Mouse (Mus musculus) kidney, embryonic 14.5 days (tissue): Measurements from ENCODE around the gene Wdr83. TPM values are rescaled to one million over a fixed set of nuclear protein-coding genes. Genes with fewer than 3 reads are reported as not detected.
A peak's percentile ranks its signal among the peaks of the same experiment; 100 is the strongest.

Source experiments
- ATAC-seq: fragments of 200-750 bp; cut with Nextera tagmentation; 2 replicates; pipeline ENCODE4 v1.8.0; 2017; ENCODE audit warnings: moderate number of reproducible peaks, mild to moderate bottlenecking, moderate TSS enrichment, moderate library complexity; ENCODE audit not compliant: low FRiP score, low TSS enrichment
- H3K27ac ChIP-seq: fragments of 300-500 bp; sonication (generic); 2 replicates; pipeline ENCODE4 v1.5.1; 2014; ENCODE audit warnings: low read depth, mild to moderate bottlenecking, low read length, moderate library complexity, mixed read lengths
- H3K27me3 ChIP-seq: fragments of 300-500 bp; sonication (generic); 2 replicates; pipeline ENCODE4 v1.6.1; 2014; ENCODE audit warnings: mild to moderate bottlenecking, low read length; ENCODE audit not compliant: control insufficient read depth, insufficient read depth
- H3K36me3 ChIP-seq: fragments of 300-500 bp; sonication (generic); 2 replicates; pipeline ENCODE4 v1.6.1; 2014; ENCODE audit warnings: low read length, mixed read lengths; ENCODE audit not compliant: control insufficient read depth, insufficient read depth
- H3K4me1 ChIP-seq: fragments of 300-500 bp; sonication (generic); 2 replicates; pipeline ENCODE4 v1.6.1; 2014; ENCODE audit warnings: low read length, mixed read lengths; ENCODE audit not compliant: control insufficient read depth, insufficient read depth
- H3K4me2 ChIP-seq: fragments of 300-500 bp; sonication (generic); replicated peaks from 2 replicates; pipeline ENCODE4 v1.6.1; 2014; ENCODE audit warnings: low read depth, mild to moderate bottlenecking, low read length
- H3K4me3 ChIP-seq: fragments of 300-500 bp; sonication (generic); 2 replicates; pipeline ENCODE4 v1.5.1; 2014; ENCODE audit warnings: mild to moderate bottlenecking, low read length
- H3K9ac ChIP-seq: fragments of 300-500 bp; sonication (generic); 2 replicates; pipeline ENCODE4 v1.6.1; 2014; ENCODE audit warnings: low read depth, mild to moderate bottlenecking, low read length, moderate library complexity
- H3K9me3 ChIP-seq: fragments of 300-500 bp; sonication (generic); 2 replicates; pipeline ENCODE4 v1.6.1; 2016; ENCODE audit warnings: low read length; ENCODE audit not compliant: control insufficient read depth
- WGBS: fragments of 180-500 bp; shearing (Covaris S2); extraction: QIAGEN DNeasy Blood & Tissue Kit; methylation state at CpG from one replicate; pipeline ENCODE4 v1.1.7; 2014; 5-methylcytosine and 5-hydroxymethylcytosine counted together
- polyA plus RNA-seq: library from polyadenylated mRNA; unstranded; fragments of >200 nt; fragmentation: Nextera tagmentation; extraction: Ambion mirVana; gene quantifications from 2 replicates; pipeline ENCODE4 v1.2.1, GENCODE M21; 2014

The Wdr83 gene
- polyA plus RNA-seq, 1 experiment from 2014 or later = 44.9 TPM

DNA sequence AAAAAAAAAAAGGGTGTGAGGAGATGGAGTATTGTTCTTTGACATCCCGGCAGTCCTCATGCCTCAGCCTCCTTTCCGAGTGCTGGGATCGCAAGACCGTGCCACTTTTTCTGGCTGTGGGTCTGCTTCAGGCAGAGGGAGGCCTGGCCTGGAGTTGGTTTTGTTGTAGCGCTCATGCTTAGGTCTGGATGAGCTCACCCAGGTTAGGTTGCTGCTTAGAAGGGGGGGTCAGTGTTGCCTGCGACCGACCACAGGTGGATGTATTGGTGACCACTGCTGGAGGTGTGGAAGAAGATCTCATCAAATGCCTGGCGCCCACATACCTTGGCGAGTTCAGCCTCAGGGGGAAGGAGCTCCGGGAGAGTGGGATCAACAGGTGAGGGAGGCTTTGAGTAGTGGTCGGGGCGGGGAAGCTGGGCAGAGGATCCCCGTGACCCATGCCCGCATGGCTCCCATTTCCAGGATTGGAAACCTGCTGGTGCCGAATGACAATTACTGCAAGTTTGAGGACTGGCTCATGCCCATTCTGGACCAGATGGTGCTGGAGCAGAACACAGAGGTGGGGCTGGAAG lies 8.0 kb downstream of the Wdr83 start:
- peaks cover 39% of the 10 kb centered on the region for H3K36me3 ChIP-seq
- WGBS = 90% methylated on average over 15 of the region's 15 CpGs

DNA sequence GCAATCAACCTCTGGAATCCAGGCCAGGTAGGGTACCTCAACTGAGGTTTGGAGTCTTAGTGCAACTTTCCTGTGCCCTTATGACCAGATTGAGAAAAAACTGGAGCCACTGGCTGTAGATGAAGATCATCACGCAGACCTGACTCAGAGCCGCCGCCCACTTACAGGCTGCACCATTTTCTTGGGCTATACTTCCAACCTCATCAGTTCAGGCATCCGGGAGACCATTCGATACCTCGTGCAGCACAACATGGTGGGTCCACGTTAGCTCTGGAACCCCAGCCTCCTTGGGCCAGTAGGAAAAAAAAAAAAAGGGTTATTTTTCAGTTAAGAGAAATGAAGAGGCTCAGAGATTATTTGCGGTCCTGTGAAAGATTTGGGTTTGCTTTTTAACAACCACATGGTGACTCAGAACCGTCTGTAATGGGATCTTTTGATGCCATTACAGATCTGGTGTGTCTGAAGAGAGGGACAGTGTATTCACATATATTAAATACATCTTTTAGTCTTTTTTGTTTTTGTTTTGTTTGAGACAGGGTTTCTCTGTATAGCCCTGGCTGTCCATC lies 8.7 kb downstream of the Wdr83 start:
- WGBS = 38% methylated on average over 9 of the region's 9 CpGs
- Histone ChIP-seq H3K27ac (peak overlapping the region; percentile 98; the same call in 1 of the 2 replicates), H3K27me3 (no peaks in the 10 kb centered on the region), H3K4me2 (peak overlapping the region; percentile 65), H3K9ac (peak overlapping the region; percentile 94), H3K4me3 (peak overlapping the region; percentile 93), H3K4me1 (no peaks in the 10 kb centered on the region; the same call in none of the 2 replicates), H3K9me3 (no peaks in the 10 kb centered on the region), H3K36me3 (peaks cover 34% of the 10 kb centered on the region)
- no peak for ATAC-seq

More for the DNA sequence above, 8.0 kb downstream of the Wdr83 start:
- no peak overlapping the region for H3K4me3 ChIP-seq
- no peaks in the 10 kb centered on the region for H3K9me3 ChIP-seq
- no peaks in the 10 kb centered on the region for H3K27me3 ChIP-seq
- no peak overlapping the region for H3K27ac ChIP-seq
- ATAC-seq = no peak
- H3K4me2 ChIP-seq = 0 out of 2 replicates have a peak overlapping the region, but pooled peaks have one; percentile 65
- no peak overlapping the region for H3K9ac ChIP-seq
- no peaks in the 10 kb centered on the region; the same call in none of the 2 replicates for H3K4me1 ChIP-seq

DNA sequence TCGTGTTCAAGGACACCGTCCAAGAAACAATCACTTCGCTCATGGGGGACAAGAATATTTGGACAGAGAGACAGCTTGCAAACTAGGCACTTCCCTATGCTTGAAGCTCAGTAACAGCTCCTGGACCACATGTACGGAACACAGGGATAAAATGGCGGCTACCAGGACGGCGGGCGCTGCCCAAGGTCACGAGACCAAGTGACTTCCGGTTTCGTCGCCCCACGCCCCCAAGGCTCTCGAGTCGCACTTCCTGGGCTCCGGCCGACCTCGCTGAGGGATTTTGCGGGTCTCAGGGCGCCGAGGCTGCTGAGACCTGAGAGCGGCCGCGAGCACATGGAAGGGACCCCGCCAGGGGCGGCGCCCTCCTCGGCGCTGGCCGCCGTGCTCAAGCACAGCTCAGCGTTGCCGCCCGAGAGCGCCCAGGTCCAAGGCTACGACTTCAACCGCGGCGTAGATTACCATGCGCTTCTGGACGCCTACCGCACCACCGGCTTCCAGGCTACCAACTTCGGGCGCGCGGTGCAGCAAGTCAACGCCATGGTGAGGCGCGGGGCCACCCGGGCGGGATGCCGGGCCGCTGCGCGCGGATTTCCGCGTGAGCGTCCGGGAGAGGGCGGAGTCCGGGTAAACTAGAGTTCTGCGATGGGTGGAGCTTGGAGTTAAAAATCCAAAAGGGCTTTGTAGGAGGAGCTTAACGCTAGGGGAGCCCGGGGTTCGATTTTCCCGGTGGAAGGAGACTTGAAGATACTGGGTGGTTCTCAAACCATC lies 9.4 kb downstream of the Wdr83 start, which contains the start of gene Dhps:
TSS of gene Dhps (plus strand) at position 244 of the 768 bp plus-strand sequence.
- peak within 1 kb of the TSS; percentile 98 for H3K27ac ChIP-seq
- no peaks in the 10 kb centered on the region; the same call in none of the 2 replicates for H3K4me1 ChIP-seq
- WGBS = under 1% methylated on average over 67 of the region's 68 CpGs
- H3K4me3 ChIP-seq = peak within 1 kb of the TSS; percentile 93
- H3K4me2 ChIP-seq = peak within 1 kb of the TSS; percentile 65
- no peaks in the 10 kb centered on the region for H3K9me3 ChIP-seq
- H3K9ac ChIP-seq = peak within 1 kb of the TSS; percentile 94
- ATAC-seq = peak; percentile 89
- H3K27me3 ChIP-seq = no peaks in the 10 kb centered on the region
- H3K36me3 ChIP-seq = peaks cover 32% of the 10 kb centered on the region

DNA sequence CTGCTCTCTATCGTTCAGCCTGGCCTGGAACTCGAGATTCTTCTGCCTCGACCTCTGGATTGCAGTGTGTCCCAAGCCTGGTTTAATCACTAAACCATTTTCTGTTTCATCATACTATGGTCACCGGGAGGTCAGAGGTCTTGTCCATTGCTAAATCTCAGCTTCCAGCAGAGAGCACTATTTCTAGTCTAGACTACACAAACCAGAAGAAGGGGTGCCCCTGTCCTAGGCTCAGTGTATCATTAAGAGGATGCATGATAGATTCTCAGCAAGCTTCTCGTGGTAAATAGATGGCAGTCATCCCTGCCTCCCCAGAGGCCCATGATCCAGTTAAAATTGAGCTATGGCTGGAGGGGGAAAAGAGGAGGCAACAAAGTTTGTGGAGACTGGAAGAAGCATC lies 10.1 kb downstream of the Wdr83 start:
- Histone ChIP-seq H3K4me1 (no peaks in the 10 kb centered on the region; the same call in none of the 2 replicates), H3K9me3 (no peaks in the 10 kb centered on the region), H3K4me2 (peak overlapping the region; percentile 65), H3K9ac (peak overlapping the region; percentile 94; the same call in 1 of the 2 replicates), H3K27ac (peak overlapping the region; percentile 98), H3K27me3 (no peaks in the 10 kb centered on the region), H3K36me3 (peaks cover 30% of the 10 kb centered on the region), H3K4me3 (peak overlapping the region; percentile 93)
- 75% methylated on average over 5 of the region's 5 CpGs for WGBS
- no peak for ATAC-seq

DNA sequence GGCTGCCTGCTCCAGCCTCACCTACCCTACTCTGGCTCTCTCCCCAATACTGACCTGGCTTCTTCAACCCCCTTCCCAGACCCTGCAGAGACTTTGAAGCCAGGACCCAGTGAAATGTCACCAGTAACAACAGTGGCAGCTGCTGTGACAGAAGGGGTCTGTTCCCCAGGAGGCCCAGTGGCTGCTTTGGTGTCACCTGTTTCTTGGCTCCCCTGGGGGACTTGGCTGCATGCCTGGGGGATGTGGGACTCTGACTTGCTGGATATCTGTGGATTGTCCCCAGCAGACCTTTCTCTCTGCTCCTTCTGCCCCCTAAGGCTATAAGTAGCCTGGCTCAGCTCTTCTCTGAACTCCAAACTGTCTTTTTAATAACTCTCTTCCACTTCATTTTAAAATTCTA lies 13.1 kb downstream of the Wdr83 start, which contains the start of gene Gm5741:
TSS of gene Gm5741 (minus strand) at position 1 of the 400 bp plus-strand sequence.
- no peak within 1 kb of the TSS for H3K4me2 ChIP-seq
- no peak for ATAC-seq

DNA sequence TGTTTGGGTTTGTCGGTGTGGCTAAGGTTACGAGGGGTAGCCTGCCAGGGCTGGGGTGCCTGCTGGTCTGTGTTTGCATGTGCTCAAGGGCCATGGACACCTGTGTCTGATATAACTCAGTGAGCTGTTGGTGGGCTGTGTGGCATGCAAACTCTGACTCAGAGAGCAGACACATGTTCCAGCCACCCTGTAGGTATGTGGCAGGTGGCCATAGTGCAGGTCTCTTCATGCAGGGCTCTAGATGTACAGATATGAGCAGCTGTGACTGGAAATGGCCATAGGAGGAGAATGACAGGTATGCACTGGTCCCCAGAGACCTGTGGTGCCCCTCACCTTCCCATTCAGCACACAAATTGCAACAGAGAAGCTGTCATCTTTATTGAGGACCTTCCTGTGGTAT lies 14.0 kb downstream of the Wdr83 start:
- Histone ChIP-seq H3K9ac (no peak overlapping the region), H3K27me3 (no peaks in the 10 kb centered on the region), H3K36me3 (peaks cover 15% of the 10 kb centered on the region; the same call in 1 of the 2 replicates), H3K9me3 (no peaks in the 10 kb centered on the region), H3K27ac (no peak overlapping the region), H3K4me2 (no peak overlapping the region), H3K4me1 (no peaks in the 10 kb centered on the region; the same call in 1 of the 2 replicates), H3K4me3 (no peak overlapping the region)
- ATAC-seq = no peak
- WGBS = 96% methylated on average over 2 of the region's 2 CpGs

More for the DNA sequence above, 13.1 kb downstream of the Wdr83 start, which contains the start of gene Gm5741:
- H3K4me1 ChIP-seq = no peaks in the 10 kb centered on the region; the same call in none of the 2 replicates
- H3K4me3 ChIP-seq = no peak within 1 kb of the TSS
- H3K9me3 ChIP-seq = no peaks in the 10 kb centered on the region
- no peaks in the 10 kb centered on the region for H3K27me3 ChIP-seq
- H3K27ac ChIP-seq = no peak within 1 kb of the TSS
- no peak within 1 kb of the TSS for H3K9ac ChIP-seq
- peaks cover 15% of the 10 kb centered on the region; the same call in 1 of the 2 replicates for H3K36me3 ChIP-seq

DNA sequence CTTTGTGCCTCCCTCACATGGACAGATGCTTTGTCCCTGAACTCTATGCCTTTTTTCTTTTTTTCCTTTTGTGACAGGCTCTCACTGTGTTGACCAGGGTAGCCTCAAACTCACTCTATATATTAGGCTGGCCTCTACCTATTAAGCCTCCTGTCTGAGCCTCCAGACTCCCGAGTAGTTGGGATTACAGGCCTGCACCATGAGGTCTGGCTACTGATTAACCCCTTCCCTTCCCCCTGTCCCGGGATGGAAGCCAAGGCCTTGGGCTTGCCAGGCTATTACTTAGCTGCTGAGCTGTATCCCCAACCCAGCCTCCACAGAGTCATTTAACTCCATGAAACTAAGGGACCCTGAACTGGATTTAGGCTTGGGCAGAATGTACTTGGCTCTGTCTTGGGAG lies 15.9 kb downstream of the Wdr83 start:
- ATAC-seq = no peak
- WGBS = 39% methylated on average over 2 of the region's 2 CpGs

DNA sequence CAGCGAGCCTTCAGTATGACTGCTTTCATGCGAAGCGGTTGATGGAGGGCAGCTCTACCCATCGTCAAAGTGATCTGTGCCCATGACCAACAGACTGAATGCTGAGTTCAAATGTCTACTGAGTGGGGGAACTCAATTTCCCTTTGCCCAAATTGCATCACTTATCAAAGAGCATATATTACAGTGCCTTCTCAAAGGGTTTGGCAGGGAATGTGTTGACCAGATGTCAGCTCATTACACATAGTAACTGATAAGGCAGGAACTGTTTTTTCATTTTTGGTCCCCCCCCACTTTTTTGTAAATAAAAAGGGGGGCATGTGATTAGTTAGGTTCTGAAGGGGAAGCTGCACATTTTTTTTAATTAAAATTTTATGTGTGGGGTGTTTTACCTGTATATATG lies 18.5 kb downstream of the Wdr83 start:
- no peak overlapping the region for H3K4me2 ChIP-seq
- H3K9me3 ChIP-seq = no peaks in the 10 kb centered on the region
- no peak overlapping the region for H3K27ac ChIP-seq
- peaks cover 17% of the 10 kb centered on the region; the same call in 1 of the 2 replicates for H3K36me3 ChIP-seq
- no peaks in the 10 kb centered on the region for H3K27me3 ChIP-seq
- peaks cover 6% of the 10 kb centered on the region for H3K4me1 ChIP-seq
- H3K9ac ChIP-seq = no peak overlapping the region
- 96% methylated on average over 4 of the region's 4 CpGs for WGBS
- ATAC-seq = no peak
- H3K4me3 ChIP-seq = no peak overlapping the region

More for the DNA sequence above, 15.9 kb downstream of the Wdr83 start:
- Histone ChIP-seq H3K4me2 (no peak overlapping the region), H3K27ac (no peak overlapping the region), H3K27me3 (no peaks in the 10 kb centered on the region), H3K9ac (no peak overlapping the region), H3K36me3 (peaks cover 15% of the 10 kb centered on the region; the same call in 1 of the 2 replicates), H3K4me1 (peaks cover 6% of the 10 kb centered on the region), H3K9me3 (no peaks in the 10 kb centered on the region), H3K4me3 (no peak overlapping the region)
